ENCODE assay signal across 30 mouse cellular contexts in genomic region chr2:40432821-40433490, GRCm38 (mm10).
"Had no signal": no experiment of that assay in that cellular context is flagged by ENCODE, and none has a peak within 500 bp of the region (broad histone marks: within the 10 kb centered on the region; RNA-seq: fewer than 3 reads in every experiment).

No protein-coding gene starts in this region.

- H3K4me1 ChIP-seq: heart, embryonic 10.5 days; heart, embryonic 12.5 days; heart, embryonic 13.5 days; heart, embryonic 15.5 days; hindbrain, embryonic 10.5 days; hindbrain, embryonic 12.5 days; hindbrain, embryonic 13.5 days; hindbrain, embryonic 15.5 days; intestine, embryonic 15.5 days; kidney, embryonic 15.5 days had no signal

- H3K4me3 ChIP-seq: heart, embryonic 10.5 days; heart, embryonic 12.5 days; heart, embryonic 13.5 days; heart, embryonic 15.5 days; hindbrain, embryonic 10.5 days; hindbrain, embryonic 12.5 days; hindbrain, embryonic 13.5 days; hindbrain, embryonic 15.5 days; intestine, embryonic 15.5 days; kidney, embryonic 15.5 days; layer of hippocampus, adult 2 months; left cerebral cortex, adult 2 months had no signal

- H3K27me3 ChIP-seq: heart, embryonic 12.5 days; heart, embryonic 13.5 days; heart, embryonic 15.5 days; hindbrain, embryonic 12.5 days; hindbrain, embryonic 13.5 days; hindbrain, embryonic 15.5 days; intestine, embryonic 15.5 days; kidney, embryonic 15.5 days had no signal

- H3K27ac ChIP-seq: heart, embryonic 10.5 days; heart, embryonic 13.5 days; heart, embryonic 15.5 days; hindbrain, embryonic 10.5 days; hindbrain, embryonic 12.5 days; hindbrain, embryonic 13.5 days; hindbrain, embryonic 14.5 days; hindbrain, embryonic 15.5 days; hindbrain, postnatal 0 days; intestine, embryonic 15.5 days; kidney, embryonic 15.5 days; kidney, postnatal 0 days; layer of hippocampus, adult 2 months; left cerebral cortex, adult 2 months had no signal

- H3K36me3 ChIP-seq: heart, embryonic 10.5 days; heart, embryonic 12.5 days; heart, embryonic 13.5 days; heart, embryonic 15.5 days; hindbrain, embryonic 10.5 days; hindbrain, embryonic 12.5 days; hindbrain, embryonic 13.5 days; hindbrain, embryonic 15.5 days; intestine, embryonic 15.5 days; kidney, embryonic 15.5 days had no signal

- H3K9ac ChIP-seq: heart, embryonic 12.5 days; heart, embryonic 13.5 days; heart, embryonic 15.5 days; hindbrain, embryonic 12.5 days; hindbrain, embryonic 13.5 days; hindbrain, embryonic 14.5 days; hindbrain, embryonic 15.5 days; intestine, embryonic 15.5 days; kidney, embryonic 15.5 days had no signal

- DNase-seq: heart, postnatal 10 days; heart, postnatal 14 days; heart, postnatal 36 days; heart, postnatal 4 days; kidney, adult 11 months; kidney, adult 18-20 months; kidney, adult 2 months; kidney, adult 8-10 months; kidney, adult 9 months; kidney, postnatal 10 days; kidney, postnatal 14 days; kidney, postnatal 36 days; kidney, postnatal 4 days; layer of hippocampus, adult 9-11 months; layer of hippocampus, postnatal 36 days had no signal
